Mouse (Mus musculus) frontal cortex, postnatal 14 days (tissue): Measurements from ENCODE around the gene Retreg1.
A peak's percentile ranks its signal among the peaks of the same experiment; 100 is the strongest.

Source experiments
- DNase-seq, 2 experiments: peaks; one replicate each; pipeline ENCODE4 v3.0.0; 2022; ENCODE audit warnings: low spot score in 2 of 2

Gene Retreg1

DNA sequence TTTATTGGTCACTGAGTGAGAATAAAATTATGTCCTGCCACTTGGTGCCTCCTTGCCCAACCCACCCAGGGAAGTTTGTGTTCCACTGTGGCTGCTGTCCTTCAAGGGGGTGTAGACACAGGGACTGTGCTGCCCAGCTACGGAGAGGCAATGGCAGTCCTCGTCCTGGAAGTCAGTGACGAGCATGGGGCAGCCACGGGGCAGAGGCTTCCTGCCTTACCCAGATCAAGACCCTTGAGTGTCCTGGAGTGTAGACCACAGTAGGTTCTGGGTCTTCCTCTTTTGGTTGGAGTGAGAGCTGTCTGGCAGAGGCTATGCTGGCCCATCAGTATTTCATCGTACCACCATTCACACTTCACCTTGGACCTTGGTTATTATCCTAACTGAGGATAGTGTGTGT, 37.2 kb downstream of the Retreg1 start:
- DNase-seq = no peak

DNA sequence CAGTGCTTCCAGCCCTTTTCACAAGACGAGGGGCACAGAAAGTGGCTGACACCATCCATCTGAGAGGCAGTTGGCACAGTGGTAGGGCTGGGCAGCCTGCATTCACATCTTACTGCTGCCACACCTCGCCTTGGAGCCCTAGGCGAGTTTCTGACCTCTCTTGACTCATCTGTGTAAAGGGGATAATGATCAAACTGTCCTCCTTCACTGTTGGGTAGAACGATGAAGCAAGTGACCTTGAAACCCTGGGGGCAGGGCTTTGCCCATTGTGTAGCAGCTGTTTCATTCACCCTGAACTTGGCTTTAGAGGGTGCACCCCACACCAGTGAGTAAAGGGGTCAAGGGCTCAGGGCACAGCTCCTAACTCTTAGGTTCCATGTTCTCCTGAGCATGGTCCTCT, 39.0 kb downstream of the Retreg1 start:
- no peak for DNase-seq

DNA sequence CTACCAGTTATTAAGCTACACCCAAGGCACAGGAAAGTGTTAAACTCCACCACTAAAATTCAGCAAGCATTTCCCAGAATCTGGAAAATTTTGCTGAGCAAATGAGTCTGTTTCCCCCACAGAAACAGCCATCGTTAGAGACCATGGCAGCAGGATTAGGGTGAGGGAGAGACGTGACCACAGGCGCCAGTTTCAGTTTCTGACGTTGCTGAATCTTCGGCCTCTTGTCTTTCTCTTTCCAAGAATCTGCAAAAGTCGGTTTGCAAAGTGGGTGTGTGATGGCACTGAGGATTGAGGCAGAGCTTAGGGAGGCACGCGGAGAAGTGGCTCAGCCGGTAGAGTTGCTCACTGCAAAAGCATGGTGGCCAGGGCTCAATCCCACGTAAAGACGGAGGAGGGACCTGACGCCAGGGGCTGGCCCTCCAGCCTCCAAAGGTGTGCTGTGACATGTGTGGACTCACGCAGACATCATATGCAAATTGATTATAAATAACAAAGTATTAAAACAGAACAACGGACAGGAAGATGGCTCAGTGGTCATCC, 41.5 kb downstream of the Retreg1 start:
- no peak for DNase-seq

DNA sequence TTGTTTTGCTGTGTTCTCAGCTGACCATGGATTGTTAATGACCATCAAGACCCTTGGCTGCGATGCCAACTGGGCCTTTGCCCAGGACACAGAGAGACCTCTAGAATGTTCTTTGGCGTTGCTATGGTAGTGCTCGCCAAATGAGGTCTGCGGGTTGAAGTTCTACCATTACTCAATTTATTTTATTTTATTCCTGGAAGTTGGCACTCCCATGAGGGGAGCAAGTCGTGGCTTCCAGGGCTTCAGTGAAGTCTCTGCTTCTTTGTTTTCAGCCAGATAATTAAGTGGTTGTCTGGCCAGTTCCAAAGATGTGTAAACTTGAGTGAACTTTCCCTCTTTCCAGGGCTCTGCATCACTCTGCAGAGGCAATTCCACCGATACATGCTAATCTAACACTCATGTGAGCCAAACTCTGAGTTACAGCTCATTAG, 43.6 kb downstream of the Retreg1 start:
- peak in 1 of 2 experiments; percentile 72 for DNase-seq

DNA sequence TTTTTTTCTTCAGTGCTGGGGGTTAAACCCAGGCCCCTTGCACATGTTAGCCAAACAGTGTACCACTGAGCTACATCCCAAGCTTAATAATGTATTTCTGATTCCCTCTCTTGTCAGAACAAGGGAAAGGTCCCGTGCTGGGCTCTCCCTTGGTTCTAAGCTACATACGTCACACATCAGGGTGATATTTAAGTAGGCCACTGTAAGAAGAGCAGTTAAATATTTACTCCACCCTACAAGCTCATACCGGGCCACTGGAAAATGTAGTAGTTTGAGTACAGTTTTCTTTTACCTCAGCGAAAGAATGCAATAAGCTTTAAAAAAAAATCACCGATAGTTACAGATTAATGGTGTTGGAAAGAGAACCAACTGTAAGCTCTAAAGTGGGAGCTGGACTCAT, 46.9 kb downstream of the Retreg1 start:
- DNase-seq = no peak

DNA sequence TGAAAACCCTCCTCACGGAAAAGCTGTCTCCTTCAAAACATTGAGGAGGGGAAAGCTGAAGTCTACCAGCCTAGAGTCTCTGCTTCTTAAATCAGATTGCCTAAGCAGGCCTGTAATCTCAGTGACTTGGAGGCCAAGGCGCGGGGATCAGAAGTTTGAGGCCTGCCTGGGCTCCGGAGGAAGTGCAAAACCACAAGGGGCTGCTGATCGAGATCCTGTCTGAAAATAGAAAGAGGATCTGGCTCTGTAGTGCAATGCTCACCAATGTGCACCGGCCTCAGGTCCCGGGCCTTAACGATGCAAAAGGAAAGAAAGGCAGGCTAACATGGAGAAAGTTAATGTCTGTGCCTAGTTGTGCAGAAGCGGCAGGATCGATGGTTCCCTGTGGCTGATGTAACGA, 48.6 kb downstream of the Retreg1 start:
- DNase-seq = no peak

DNA sequence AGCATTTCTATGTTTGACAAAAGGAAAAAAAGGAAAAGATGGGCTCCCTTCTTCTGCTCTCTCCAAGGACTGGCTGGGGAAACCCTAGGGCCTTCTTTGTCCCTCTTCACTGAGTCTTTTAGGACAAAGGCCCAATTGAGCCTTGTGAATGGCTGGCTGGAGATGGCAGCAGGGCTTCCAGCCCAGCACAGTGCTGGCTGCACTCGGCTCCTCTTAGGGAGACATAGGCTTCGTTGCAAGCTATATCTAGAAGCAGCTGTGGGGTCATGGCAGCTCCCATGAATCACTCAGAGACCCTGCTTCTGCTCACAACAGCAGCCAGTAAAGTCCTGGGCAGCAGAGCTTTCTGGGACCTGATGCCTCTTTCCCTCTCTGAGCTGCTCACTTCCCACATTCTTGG, 50.3 kb downstream of the Retreg1 start:
- DNase-seq = no peak

DNA sequence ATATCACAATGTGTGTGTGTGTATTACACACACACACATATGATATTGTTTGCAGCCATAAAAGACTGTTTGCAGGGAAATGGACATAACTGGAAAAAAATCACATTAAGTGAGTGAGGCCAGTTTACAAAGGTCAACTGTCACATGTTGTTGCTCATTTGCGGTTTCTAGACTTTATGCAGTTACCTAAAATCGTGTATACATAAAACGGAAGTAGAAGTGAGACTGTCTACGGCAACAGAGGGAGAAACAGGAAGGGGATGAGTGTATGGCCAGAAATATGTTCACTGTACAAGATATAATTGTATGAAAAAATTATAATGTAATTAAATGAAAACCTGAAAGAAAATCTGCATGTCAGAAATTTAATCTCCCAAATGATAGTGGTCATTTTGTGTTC, 53.8 kb downstream of the Retreg1 start:
- DNase-seq = no peak

DNA sequence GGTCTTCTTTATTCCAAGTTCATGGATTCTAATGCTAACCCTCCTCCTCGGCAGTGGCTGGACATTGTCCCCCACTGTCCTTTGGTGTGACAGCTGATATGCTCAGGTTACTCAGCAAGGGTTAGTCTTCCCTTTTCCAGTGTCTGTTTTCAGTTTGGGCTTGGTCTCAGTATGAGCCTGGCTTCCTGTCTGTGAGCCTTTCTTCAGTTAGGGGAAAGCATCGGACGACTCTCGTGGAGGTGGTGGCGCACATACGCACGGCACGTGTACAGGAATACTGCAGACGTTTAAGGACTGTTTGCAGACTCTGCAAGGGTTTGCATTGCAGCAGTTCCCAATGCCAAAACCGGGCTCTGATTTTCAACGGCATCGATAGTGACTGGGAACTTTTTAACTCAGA, 54.6 kb downstream of the Retreg1 start:
- no peak for DNase-seq

DNA sequence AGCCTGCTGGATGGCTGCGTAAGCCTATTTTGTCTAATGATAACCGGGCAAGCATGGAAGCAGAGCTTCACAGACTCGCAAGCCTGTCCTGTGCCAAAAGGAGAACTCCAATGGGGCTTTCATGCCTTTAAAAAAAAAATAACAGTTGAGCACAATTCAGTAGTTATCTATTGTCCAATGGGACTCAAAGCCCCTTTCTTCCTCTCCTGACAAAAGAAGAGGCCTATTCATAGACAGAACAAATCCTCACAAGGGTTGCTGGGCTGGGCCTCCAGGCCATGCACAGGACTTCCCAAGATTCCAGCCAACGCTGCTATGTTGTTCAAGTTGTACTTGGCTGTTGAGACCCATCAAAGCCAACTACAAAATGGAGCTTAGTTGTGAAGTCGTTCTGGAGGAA, 56.0 kb downstream of the Retreg1 start:
- no peak for DNase-seq

DNA sequence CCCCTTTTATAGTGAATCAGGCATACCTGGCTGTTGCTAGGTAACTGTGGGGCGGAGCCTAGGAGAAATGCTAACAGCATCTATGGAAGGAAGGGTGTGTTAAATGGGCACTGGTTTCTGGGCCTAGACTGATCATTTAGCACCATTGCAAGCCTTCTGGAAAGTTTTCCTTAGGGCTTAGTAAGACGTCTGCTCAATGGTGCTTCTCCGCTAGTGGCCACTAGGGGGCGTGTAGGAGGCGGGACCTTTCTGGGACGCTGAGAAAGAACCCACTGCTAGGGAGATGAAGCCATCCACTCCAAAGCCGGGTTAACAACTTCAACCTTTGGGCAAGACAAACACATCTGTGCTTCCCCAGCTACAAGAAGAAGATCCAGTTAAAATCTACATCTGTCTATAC, 57.6 kb downstream of the Retreg1 start:
- DNase-seq = peak; percentile 34 to 53

DNA sequence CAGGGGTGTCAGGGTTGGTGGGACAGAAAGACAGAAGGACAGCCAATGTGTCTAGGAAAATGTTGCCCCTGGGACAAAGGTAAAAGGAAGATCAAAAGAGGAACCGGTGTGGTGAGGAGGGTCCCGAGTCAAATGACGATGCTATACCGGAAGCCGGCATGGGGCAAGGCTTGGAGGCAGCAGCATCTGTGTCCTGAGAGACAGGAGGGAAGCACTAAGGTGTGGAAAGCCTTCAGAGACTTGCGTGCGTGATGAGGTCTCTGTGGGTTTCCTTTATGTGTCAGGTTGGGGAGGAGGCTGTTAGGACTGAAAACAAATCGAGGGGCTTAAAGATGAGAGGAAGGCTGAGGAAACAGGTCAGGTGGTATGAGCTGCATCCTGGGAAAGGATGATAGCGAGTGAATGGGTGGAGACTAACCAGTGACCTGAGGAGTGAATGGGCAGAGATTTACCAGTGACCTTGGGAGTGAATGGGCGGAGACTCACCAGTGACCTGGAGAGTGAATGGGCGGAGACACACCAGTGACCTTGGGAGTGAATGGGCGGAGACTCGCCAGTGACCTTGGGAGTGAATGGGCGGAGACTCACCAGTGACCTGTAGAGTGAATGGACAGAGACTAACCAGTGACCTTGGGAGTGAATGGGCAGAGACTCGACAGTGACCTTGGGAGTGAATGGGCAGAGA, 60.1 kb downstream of the Retreg1 start:
- DNase-seq = no peak

DNA sequence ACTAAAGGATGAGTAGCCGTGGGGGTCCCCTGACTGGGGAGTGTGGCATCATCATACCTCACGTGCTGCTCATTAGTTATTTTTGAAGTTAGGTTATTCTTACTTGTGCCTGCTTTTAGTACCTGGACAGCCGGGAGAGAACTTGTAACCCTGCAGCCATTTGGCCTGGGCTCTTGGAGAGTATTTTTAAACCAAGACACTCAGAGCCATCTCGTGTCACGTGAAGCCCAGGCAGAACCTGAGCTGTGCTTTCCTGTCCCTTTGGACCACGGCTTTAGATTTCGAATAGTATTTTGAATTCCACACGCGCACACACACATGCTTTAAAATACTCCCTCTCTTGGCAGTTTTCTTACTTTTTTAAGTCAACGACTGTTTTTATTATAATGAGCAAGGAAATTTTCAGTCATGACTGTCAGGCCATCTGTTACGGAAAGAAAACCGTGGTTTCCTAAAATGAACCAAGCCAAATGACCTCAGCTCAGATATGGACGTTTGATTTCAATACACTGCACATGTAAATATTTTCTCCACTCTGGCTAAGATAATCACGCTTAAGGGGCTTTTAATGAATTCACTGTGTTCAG, 61.5 kb downstream of the Retreg1 start:
- no peak for DNase-seq

DNA sequence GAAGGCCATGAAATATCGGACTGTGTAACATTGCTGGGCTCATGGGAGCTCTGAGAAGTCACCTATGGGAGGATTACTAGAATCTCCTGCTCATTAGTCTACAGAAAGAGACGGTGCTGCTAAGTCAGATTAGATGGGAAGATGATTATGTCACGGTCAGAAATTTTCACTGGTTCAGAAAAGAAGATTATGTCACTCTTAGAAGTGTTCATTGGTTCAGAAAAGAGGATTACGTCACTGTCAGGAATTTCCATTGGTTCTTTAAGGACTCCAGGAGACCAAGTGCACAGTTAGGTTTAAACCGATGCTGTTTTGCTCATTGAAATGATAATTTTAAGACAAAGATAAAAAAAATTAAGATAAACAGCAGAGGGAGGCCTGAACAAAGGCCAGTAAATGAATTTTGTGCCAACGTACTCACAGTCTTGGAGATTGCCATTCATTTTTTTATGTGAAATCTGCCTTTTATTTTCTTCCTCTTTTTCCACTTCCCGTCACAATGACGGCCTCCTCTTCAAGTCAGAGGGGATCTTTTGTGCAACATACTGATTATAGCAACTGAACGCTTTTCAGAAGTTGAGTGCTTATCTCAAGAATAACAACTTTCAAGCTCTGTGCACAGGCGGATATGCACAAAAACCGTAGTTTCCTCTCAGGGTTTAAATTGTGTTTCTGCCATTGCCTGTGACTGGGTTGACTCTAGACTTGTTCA, 67.0 kb downstream of the Retreg1 start:
- DNase-seq = no peak

DNA sequence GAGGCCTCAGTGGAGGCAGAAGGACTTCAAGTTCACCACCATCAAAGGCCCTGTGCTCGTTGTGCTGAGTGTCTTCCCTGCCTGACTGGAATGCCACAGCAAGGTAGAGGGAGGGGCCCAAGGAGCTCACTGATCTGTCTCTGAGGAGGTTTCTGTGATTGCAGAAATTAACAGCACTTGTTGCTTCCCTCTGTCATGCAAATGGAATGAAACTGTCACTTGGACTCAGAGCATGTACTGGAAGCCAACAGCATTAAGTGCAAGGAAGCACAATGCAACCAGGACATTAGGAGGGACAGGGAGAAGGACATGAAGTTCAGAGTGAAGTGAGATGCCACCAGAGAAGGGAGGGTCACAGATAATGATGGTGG, 67.5 kb downstream of the Retreg1 start:
- no peak for DNase-seq

DNA sequence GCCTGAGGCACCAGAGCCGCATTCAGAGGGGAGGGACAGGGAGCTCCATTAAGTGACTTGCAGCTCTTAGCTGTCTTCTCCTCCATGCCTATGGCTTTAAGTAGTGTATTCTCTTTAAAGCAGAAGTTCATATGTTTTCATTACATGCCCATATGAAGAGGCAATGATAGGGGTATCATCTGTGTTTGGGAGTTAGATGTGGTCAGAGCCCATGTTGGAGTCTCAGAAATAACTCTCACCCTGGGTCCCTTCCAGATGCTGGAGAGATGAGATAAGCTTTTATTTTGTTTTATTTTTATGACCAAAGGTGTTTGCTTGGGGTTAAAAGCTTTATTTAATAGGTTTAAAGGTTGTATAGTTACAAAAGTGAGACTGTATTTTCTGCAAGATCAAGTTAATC, 67.9 kb downstream of the Retreg1 start:
- no peak for DNase-seq

DNA sequence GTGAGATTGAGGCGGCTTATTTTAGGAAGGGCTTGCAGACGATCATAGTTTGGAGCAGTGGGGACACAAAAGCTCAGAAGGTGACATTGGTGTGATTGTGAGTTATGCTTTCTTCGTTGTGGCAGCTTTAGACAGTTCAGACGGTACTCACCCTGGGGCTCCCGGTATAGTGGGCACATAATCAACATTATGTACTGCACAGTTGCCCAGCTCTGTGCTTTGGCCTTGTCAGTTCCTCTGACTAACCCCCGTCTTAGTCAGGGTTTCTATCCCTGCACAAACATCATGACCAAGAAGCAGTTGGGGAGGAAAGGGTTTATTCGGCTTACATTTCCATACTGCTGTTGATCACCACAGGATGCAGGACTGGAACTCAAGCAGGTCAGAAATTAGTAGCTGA, 69.9 kb downstream of the Retreg1 start:
- DNase-seq = no peak

DNA sequence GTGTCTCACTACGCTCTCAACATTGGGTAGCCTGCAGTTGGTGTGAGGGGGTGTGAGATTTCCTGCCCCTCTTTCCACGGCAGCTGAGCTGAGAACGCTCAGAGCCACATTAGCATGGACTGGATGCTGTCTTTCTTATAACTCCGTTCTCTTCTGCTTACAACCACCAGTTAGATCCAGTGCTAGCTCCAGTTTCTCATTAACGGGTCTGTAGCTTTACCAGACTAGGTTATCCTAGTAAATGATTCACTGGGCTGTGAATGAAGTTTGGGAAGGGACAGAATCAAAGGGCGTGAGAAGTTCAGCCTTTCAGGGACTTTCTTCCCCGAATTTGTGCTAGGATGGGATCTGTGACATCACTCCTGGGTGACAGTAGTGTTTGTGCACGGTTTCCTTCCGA, 70.7 kb downstream of the Retreg1 start:
- no peak for DNase-seq

DNA sequence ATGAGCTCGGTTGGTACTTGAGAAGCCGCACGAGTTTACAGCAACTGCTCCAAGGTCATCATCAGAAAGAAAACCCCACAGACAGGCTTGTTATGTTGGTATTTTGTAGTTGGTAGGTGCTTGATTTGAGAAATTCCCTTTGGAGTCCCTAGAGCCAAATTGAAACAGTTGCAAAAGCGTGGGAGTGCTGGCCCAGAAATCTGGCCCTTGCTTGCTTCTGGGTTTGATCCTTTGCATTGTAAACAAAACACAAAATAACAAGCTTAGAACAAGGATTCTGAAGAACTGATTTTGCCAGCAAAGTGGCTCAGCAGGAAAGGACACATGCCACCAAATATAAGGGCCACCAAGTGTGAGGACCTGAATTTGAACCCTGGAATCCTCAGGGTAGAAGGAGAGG, 71.2 kb downstream of the Retreg1 start:
- no peak for DNase-seq

DNA sequence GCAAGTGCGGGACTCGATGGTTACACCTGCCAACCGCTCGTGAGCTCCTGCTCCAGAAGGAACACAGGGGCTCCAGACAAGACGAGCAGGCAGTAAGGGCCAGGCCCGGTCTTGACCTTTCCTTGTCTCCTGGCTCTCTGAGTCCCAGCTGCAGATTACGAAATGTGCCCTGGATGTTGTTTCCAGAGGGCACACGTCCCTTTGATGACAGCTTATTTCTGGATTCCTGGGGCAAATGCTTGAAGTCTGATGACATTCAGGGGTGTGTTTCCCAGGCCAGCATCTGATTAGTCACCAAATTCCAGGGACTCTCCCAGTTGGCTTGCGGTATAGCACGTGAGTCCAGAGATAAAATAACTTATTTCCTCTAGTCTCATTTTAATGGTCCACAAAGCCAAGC, 72.0 kb downstream of the Retreg1 start:
- DNase-seq = no peak

DNA sequence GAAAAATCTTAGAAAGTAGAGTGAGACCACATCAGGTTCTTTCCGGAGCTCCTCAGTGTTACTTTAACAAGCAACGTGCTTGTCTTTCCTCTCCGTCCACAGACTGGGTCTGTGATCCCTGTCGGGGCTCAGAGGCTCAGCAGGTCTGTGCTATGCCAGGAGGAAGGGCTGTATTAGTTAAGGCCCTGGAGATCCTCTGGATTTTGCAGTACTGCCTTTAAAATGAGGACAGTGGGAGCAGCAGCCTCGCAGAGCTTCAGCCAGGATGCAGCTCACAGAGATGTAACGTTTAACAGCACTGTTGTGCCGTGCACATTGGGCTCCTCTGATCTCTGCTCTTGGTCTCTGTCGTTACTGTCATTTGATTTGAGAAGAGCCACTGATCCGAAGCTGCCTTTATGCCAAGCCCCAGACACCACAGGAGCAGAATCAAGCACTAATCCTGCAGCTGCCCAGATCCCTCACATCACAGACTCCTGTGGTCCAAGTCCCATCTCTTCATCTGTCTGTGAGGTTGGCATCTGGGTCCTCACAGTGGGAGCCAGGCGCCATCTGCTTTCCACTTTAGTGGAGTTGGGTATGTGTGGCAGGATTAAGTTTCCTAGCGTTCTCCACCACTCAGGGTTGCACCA, 72.7 kb downstream of the Retreg1 start:
- no peak for DNase-seq

DNA sequence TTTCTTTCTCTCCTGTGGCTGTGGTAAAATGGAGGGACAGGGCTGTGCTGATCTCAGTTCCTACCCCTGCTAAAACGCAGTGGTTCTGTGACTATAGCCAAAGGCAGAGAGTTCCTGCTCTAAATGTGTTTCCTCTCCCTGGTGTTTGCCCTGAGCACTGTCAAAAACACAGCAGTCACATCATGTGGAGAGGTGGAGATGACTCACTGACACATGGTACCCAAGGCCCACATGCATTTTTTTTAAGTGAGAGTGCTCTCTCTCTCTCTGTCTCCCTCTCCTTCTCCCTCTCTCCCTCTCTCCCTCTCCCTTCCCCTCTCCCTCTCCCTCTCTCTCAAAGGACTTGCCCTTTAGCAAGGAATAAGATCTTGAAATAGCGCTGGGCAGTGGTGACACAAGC, 73.3 kb downstream of the Retreg1 start:
- no peak for DNase-seq

DNA sequence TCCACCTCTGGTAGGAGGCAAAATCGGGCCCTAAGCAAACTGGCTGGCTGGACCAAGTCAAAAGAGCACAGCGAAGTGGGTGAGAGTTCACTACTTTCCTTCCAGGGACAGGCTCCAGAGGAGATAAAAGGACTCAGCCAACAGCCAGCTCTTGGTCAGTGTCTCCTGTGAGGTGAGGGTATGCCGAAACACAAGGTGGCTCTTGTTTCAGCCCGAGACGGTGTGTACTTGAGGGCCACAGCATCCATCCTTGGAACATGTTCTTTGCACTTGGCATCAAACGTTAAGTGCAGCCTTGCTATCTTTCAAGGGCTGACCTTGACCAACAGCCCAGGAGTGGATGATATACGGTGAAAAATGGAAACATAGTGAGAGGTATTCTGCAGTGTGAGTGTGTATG, 75.7 kb downstream of the Retreg1 start:
- no peak for DNase-seq
